Mouse (Mus musculus) cerebellum, postnatal 14 days (tissue): ENCODE results near the gene Foxf2.

Source experiments
- DNase-seq, 2 experiments: peaks; one replicate each; pipeline ENCODE4 v3.0.0; 2021; ENCODE audit warnings: mixed read lengths in 2 of 2

Gene Foxf2

GRCm38 (mm10) chr13:31625333-31626101 lies at the start of gene Foxf2:
Gene Foxf2, plus strand, starts transcription at chr13:31625816.
- DNase-seq: no peak

DNA sequence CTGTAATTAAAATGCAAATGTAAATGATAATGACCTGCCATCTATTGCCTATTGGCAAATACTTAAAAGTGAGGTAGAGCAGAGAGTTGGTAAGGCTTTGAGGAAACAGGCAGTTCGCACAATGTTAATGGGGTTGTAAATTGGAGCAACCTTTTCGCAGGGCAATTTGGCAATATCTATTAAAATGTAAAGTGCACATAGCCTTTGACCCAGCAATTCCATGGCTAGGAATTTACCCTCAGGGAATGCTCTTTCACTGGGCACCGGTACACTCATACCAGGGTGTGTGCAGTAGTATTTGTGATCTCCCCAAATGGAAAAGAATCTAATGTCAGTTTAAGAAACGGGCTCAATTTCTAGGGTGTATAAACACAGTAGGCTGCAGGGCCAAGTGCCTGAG lies 48.9 kb upstream of the Foxf2 start:
- no peak for DNase-seq

DNA sequence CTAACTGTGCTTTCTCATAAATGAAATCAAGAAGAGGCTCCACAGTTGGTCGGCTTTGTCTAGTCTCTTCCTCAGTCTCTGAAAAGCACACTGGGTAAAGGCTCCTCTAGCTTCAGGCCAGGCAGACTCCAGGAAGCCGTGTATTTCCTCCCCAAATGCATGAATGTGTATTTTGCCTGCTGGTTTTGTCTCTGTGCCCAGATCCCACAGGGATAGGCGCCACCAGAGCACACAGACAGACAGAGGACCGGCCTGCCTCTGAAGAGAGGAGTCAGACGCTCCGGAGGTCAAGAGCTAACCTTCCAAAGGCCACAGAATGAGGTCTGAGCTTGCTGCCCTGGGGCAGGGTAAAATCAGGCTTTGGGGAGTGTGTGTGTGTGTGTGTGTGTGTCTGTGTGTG lies 48.0 kb upstream of the Foxf2 start:
- no peak for DNase-seq

DNA sequence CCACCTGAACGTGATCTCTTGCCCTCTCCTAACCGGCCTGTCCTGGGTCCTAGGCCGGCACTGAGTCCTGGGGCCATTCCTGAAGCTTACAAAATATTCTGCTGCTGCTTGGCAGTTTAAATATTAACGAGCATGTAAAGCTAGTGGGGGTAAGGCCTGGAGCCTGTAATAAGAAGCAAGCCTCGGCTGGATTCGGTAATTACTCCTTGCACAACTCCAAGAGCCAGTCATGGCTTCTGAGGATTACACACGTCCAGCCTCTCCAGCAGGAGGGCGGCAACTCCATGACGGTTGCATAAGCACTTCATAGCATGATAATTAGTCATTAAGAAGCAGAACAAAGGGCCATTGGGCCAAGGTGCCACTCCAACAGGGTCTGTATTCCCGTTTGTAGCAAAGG lies 47.2 kb upstream of the Foxf2 start:
- no peak for DNase-seq

DNA sequence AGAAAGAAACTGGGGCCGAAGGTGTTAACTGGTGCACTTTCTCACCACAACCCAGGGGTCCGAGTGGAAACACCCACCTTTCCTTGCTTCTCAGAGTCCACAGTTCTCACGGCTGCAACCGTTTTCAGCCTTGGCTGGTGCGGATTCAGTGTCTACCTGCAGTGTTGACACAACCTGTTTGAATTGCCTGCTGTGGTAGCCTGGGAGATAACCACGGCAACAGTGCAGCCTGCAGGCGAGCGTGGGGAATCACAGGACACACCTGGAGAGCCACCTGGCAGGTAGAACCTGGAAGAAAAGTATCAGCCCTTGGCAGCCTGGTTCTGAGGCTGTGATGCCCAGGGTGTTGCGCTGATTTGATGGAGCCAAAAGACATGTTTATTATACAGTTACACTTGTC lies 45.8 kb upstream of the Foxf2 start:
- no peak for DNase-seq

- DNase-seq: no peak
Measured at GRCm38 (mm10) chr13:31587341-31587740, 38.3 kb upstream of the Foxf2 start.

- no peak for DNase-seq
Measured at GRCm38 (mm10) chr13:31599576-31599975, 26.0 kb upstream of the Foxf2 start.

DNA sequence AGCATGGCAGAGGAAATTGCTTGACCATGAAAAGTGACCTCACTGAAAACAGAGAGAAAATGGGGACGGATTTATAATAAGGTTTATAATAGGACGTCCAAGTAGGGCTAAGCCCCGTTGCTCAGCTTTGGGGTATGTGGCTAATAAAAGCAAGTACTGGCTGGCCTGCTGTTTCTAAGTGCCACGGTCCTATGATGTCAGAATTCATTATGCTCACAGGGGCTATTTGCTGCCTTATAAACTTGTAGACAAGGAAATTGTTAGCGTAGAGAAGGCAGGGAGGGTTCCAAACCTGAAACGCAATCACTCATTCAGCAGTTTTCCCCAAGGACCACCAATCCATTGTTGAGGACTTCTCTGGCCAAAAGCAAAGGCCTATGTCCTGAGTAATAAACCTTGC lies 21.7 kb upstream of the Foxf2 start:
- DNase-seq: no peak

GRCm38 (mm10) chr13:31614724-31615465 lies 10.7 kb upstream of the Foxf2 start:
- DNase-seq: no peak

- DNase-seq: peak; percentile 36 to 43
Measured at GRCm38 (mm10) chr13:31615561-31616165, 10.0 kb upstream of the Foxf2 start.

GRCm38 (mm10) chr13:31618001-31618400 lies 7.6 kb upstream of the Foxf2 start:
- DNase-seq: no peak

DNA sequence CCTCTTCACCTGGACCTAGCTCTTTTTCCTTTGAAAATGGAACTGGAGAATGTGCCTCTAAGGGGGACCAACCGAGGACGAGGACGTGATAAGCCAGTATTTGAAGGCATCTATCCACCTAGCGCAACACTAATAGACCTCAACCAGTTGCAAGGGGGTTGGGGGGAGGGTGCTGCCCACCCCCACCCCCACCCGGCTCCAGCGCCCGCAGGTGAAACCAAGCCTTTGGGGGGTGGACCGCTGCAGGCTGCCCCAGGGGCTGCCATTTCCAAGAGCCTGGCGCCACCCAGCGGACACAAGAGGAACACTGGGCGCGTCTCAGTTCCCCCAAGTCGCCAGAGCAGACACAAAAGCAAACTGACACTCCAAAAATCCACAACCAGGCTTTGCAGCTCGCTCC lies 7.2 kb upstream of the Foxf2 start:
- peak; percentile 84 to 86 for DNase-seq

- DNase-seq: no peak
Measured at GRCm38 (mm10) chr13:31618919-31619655, 6.5 kb upstream of the Foxf2 start.

DNA sequence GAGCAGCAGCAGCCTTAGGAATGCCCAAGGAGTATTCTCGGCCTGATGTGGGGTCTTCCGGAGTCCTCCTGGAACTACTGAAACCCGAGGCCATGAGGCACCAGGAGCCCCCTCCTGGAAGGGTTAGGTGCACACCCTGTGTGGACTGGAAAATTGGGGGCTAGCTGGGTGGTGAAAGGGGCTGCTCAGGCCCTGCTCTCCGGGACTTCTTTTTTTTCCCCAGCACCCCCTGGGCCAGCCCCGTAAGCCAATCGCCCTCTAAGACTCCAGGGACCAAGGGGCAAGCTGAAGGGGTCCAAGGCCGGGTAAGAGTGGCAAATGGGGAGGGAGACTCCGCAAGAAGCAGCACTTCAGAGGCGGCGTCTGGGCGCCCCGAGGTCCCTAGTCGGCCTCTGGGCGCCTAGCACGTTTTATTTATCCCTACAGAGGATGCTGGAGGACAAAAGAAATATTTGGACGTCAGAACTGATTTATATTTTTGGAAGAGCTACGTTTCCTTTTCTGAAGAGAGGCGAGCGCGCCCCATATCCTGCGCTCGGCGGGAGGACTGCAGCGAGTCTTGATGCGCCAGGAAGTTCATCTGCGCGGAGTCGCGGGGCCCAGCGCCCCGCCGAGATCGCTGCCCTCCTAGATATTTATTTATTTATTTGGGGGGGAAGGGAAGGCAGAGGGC lies 5.7 kb upstream of the Foxf2 start:
- no peak for DNase-seq

- no peak for DNase-seq
Measured at GRCm38 (mm10) chr13:31620499-31620847, 5.1 kb upstream of the Foxf2 start.

DNA sequence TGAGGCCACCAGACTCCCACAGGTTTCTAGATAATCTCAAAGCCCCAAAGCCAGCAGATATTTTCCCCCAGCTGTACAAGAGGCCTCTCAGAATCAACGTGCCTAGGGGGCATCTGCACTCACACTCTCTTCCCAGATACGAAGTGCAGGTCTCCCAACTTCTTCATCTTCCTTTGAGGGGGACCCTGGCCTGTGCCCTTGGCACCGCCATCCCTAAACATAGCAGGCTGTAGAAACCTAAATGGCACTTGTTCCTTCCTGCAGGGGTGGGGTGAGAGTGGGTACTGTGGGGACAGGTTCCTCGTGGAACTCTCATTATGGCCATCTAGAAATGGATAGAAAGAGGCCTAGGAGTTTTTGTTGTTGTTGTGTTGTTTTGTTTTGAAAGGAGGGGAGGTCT lies 4.7 kb upstream of the Foxf2 start:
- DNase-seq: no peak

- DNase-seq: no peak
Measured at GRCm38 (mm10) chr13:31621741-31622140, 3.9 kb upstream of the Foxf2 start.

- DNase-seq: no peak
Measured at GRCm38 (mm10) chr13:31622371-31622770, 3.2 kb upstream of the Foxf2 start.

DNA sequence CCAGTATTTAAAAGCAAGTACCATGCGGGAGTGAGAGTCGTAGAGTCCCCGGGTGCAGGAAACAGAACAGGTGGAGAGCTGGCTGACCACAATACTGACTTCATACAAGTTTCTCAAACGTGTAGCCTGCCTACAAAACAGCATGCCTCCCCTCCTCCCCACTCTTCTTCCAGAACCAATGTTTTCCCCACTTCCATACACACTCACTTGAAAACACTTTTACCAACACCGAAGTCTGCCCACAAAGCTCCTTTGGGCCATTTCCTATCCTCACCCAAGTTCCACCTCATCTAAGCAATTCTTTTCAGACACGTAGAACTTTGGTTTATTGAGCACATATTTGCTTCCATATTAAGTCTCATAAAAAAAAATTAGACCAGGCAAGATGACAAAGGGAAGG lies 2.3 kb upstream of the Foxf2 start:
- no peak for DNase-seq

DNA sequence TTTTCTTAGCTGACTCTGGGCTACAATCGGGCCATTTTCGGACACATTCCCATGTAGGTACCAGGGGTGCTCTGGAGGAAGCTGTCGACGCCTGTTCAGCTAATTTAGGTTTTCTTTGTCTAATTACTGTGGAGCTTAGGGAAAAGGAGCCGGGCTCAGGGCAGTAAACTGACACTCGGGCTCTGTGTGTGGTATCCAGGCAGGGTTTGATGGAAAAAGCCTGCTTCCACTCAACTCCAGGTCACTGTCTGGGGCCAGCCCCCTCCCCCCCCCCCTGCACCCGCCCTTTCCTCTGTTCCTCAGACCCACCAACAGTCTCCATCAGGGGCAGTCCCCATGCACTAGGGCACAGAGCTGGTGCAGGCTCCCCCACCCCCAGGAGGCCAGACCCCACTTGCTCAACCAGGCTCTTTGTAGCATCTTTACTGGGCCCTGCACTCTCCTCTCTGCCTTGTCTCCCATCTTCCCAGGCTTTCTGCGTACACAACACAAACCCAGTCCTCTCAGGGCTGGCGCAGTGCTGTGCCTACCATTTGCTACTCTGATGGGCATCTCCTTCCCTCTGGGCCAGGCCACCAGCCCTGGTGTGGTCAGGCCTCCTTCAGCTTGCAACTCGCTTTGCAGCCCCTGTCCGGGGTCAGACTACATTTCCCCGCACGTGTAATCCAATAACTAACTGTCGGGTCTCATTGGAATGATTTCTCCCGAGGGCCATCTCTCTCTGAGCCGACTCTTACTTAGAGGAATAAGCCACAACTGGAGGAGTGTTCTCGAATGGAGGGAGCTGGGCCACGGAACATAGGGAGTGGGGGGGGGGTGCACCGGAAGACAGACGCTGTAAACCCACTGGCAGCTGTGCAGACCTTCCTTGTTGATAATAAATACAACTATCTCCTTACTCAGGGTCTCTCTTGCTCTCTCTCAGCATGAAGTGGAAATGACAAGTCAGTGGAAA lies 1.4 kb upstream of the Foxf2 start:
- no peak for DNase-seq

- DNase-seq: no peak
Measured at GRCm38 (mm10) chr13:31624966-31625332, 667 bp upstream of the Foxf2 start.
